Mouse (Mus musculus): Measurements from ENCODE around the gene Trim3. TPM values are rescaled to one million over a fixed set of nuclear protein-coding genes. Genes with fewer than 3 reads are reported as not detected.
A peak's percentile ranks its signal among the peaks of the same experiment; 100 is the strongest.

Trim3 gene
- polyA plus RNA-seq, 1 experiment from 2014 or later: 112 TPM

DNA sequence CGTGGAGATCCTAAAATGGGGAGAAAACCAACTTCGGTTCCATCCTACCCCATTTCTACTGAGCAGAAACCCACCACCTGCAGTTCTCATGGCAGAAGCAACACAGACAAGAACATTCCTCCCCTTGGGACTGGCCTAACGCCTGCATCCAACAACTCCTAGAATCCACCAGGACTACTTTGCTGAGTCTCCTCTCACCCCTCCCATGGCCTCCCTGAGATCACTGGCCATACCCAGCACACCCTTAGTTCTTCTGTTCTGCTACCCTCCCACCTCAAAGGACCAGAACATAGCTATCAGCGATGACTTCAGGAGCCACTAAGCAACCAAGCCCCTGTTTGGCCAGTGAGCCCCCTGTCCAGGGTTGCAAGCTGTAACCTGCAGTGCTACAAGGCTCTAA is 62.6 kb downstream of the Trim3 start:
- Histone ChIP-seq H3K27ac (replicated peaks) (peak overlapping the region; percentile 88), H3K36me3 (peaks cover 36% of the 10 kb centered on the region), H3K4me2 (peak overlapping the region; percentile 58), H3K4me3 (peak overlapping the region; percentile 30; the same call in 1 of the 2 replicates), H3K4me1 (replicated peaks) (peaks cover 66% of the 10 kb centered on the region), H3K27me3 (no peaks in the 10 kb centered on the region), H3K9ac (no peak overlapping the region), H3K9me3 (no peaks in the 10 kb centered on the region)
- no peak for ATAC-seq (ENCODE audit: low FRiP score, low read depth)
- whole genome bisulfite sequencing: 74% methylated on average over 4 of the region's 4 CpGs

DNA sequence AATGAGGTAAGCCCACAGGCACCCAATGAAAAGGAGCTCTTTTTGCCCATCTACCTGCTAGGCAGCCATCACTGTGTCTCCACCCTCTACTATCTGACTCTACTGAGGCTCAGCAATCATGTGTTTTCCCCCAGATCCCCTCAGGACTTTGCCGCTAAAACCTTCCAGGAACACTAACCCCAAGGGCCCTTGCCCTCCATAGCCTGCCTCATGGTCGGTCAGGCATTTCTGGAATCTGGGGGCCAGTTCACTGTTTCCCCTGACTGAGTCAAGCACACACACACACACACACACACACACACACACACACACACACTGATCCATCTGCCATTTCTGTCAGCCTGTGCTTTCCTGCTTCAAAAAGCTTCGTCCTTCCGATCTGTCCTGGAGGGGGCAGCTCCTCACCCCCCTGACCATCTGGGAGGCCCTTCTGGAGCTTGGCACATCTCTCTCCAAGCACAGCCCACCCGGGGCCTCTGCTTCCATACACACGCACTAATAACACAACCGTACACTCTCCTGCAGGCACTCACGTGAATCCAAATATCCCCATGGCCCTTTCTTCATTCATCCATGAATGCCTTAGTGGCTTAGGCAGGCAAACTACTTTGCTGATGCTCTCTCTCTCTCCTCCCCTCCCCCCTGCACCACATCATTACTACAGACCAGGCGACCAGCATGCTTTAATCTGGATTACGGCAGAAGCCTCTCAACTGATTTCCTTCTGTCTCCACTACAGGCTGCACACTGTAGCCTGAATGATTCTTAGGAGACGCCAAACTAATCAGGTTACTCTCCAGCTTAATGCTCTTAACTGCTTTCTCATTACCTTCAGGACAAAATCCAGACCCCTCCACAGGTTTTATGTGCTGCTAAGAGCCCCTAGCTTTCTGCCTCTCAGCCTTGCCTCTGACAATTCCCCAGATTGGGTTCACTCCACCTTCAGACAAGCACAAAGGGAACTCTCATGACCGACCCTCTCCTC is 63.6 kb downstream of the Trim3 start:
- peak; percentile 60 for ATAC-seq (ENCODE audit: low FRiP score, low read depth)
- Histone ChIP-seq H3K4me2 (peak overlapping the region; percentile 58), H3K9me3 (no peaks in the 10 kb centered on the region), H3K4me3 (peak overlapping the region; percentile 30), H3K9ac (peak overlapping the region; percentile 35), H3K4me1 (replicated peaks) (peaks cover 59% of the 10 kb centered on the region), H3K27me3 (no peaks in the 10 kb centered on the region), H3K27ac (replicated peaks) (peak overlapping the region; percentile 88), H3K36me3 (peaks cover 42% of the 10 kb centered on the region)
- WGBS: 11% methylated on average over 12 of the region's 12 CpGs

DNA sequence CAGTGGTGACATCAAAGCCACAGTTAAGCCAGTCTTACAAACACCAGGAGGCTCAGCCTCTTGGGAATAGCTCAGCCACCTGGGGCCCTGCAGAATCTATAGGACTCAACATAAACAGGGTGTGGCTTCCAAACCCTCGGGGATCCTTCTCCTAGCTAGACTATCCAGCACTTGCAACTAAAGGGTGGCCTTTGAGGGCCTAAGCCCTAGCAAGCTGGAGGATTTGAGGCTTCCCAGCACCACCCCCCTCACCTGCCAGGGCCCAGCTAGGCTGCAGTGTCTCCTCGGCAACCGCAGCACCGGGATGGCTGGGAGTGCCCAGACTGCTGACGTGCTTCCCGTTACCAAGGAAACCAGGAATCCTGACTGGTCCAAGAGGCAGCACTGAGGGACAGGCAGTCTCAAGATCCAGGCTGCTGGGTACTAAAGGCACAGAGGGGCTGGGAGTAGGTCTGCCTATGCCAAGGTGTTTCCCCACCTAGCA is 64.3 kb downstream of the Trim3 start:
- peaks cover 48% of the 10 kb centered on the region for H3K36me3 ChIP-seq
- no peaks in the 10 kb centered on the region for H3K27me3 ChIP-seq
- peak overlapping the region; percentile 37; the same call in 1 of the 2 replicates for H3K9ac ChIP-seq
- ATAC-seq (ENCODE audit: low FRiP score, low read depth): peak; percentile 90
- 2% methylated on average over 6 of the region's 6 CpGs for WGBS
- H3K4me2 ChIP-seq: peak overlapping the region; percentile 58
- no peaks in the 10 kb centered on the region for H3K9me3 ChIP-seq
- peak overlapping the region; percentile 88 for H3K27ac ChIP-seq (replicated peaks)
- H3K4me1 ChIP-seq (replicated peaks): peaks cover 57% of the 10 kb centered on the region
- H3K4me3 ChIP-seq: peak overlapping the region; percentile 30

DNA sequence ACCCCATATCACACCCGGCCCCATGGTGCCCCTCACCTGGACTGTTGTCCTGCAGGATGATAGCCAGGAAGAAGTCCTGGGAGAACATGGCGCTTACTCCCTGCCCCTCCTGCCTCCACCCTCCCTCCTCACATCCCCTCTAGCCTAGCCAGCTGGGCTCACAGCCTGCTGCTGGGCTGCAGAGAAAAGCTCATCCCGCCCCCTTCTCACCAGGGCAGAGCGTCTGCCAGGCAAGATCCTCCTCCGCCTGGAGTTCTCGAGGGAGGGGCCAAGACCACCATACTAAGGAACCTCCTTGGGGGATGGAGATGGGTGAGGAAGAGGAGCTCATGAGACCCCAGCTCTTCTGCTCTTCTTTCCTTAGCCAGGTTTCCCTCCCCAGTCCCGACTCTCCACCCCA is 64.8 kb downstream of the Trim3 start:
- Histone ChIP-seq H3K9ac (peak overlapping the region; percentile 37; the same call in 1 of the 2 replicates), H3K4me3 (peak overlapping the region; percentile 30), H3K27me3 (no peaks in the 10 kb centered on the region), H3K4me2 (peak overlapping the region; percentile 58), H3K27ac (replicated peaks) (peak overlapping the region; percentile 88), H3K9me3 (no peaks in the 10 kb centered on the region), H3K4me1 (replicated peaks) (peaks cover 52% of the 10 kb centered on the region), H3K36me3 (peaks cover 48% of the 10 kb centered on the region)
- 4% methylated on average over 7 of the region's 7 CpGs for WGBS
- ATAC-seq (ENCODE audit: low FRiP score, low read depth): peak; percentile 62

DNA sequence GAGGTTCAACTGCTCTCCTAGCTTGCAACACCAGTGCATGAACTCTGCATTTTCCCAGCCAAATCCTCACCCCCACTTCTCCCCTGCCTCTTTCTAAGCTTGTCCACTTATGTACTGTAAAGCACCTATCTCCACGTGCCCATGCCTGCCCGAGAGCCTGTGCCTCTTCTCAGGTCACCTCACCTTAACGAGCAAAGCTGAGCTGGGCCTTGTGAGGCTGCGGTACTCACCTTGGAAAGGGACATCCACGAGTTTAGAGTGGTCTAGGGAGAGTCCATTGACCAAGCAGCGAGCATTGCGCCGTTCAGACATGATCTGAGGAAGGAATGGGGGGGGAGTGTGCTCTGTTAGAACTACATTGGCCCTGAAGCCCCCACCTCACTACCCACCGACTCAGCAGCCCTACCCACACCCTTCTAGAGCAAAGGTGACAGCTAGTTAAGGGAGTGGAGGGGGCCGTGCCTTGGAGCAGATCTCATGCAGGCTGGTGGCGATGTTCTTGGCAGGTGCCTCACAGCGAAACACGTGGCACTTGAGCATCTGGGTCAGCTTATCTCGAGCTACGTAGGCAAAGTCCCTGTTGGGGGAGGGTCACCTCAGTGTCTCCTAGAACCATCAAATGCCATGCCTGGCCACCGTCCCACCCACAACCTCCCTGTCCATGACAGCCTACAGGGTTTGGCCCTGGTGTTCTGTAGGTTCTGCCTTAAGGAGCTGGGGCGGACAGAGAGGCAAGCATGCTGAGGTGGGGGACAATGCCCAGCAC is 68.1 kb downstream of the Trim3 start:
- WGBS: 87% methylated on average over 17 of the region's 17 CpGs
- Histone ChIP-seq H3K27me3 (no peaks in the 10 kb centered on the region), H3K4me2 (no peak overlapping the region), H3K9me3 (no peaks in the 10 kb centered on the region), H3K9ac (no peak overlapping the region), H3K27ac (replicated peaks) (no peak overlapping the region), H3K36me3 (peaks cover 62% of the 10 kb centered on the region), H3K4me3 (no peak overlapping the region), H3K4me1 (replicated peaks) (peaks cover 26% of the 10 kb centered on the region)
- ATAC-seq (ENCODE audit: low FRiP score, low read depth): no peak

DNA sequence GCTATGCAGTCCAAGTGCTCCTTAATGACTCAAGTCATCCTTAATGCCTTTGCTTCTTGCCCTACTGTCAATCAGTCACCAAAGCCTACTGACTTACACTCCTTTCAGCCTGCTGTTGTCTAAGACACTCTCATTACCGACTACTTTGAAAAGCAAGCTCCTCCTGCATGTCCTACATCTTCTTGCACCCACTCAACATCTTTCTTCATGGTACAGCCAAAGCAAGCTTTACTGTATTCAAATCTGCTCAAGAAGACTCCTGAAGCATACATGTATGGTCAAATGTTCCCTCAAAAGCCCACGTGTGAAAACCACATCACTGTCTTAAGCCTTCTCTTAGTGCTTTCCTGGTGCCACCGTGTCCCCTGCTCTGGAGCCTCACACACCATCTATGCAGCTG is 70.0 kb downstream of the Trim3 start:
- Histone ChIP-seq H3K4me1 (replicated peaks) (peaks cover 7% of the 10 kb centered on the region), H3K9ac (no peak overlapping the region), H3K27ac (replicated peaks) (no peak overlapping the region), H3K9me3 (no peaks in the 10 kb centered on the region), H3K4me2 (no peak overlapping the region), H3K4me3 (no peak overlapping the region), H3K36me3 (peaks cover 81% of the 10 kb centered on the region), H3K27me3 (no peaks in the 10 kb centered on the region)
- no peak for ATAC-seq (ENCODE audit: low FRiP score, low read depth)
- WGBS: 91% methylated on average over 3 of the region's 3 CpGs

DNA sequence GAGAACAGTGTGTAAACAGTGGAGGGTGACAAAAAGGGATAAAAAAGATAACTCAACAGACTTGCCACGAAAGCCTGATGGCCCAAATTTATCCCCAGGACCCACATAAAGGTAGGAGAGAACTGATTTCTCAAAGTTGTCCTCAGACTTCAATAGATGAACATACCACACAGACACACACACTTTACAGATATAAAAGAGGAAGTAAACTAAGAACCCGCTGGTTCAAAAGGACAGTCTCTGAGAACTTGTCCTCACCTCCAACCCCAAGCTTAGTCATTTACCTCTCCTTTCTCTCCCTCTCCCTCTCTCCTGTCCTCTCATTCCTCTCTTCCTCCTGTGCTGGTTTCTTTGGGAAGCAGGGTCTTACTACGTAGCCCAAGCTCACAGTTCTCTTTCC is 71.1 kb downstream of the Trim3 start:
- no peaks in the 10 kb centered on the region for H3K9me3 ChIP-seq
- WGBS: 94% methylated on average over 3 of the region's 3 CpGs
- no peak overlapping the region for H3K4me2 ChIP-seq
- H3K4me1 ChIP-seq (replicated peaks): 0 out of 2 replicates have a peak, but pooled peaks cover 3% of the 10 kb centered on the region
- no peak overlapping the region for H3K4me3 ChIP-seq
- H3K9ac ChIP-seq: no peak overlapping the region
- H3K27ac ChIP-seq (replicated peaks): no peak overlapping the region
- no peak for ATAC-seq (ENCODE audit: low FRiP score, low read depth)
- no peaks in the 10 kb centered on the region for H3K27me3 ChIP-seq
- peaks cover 89% of the 10 kb centered on the region for H3K36me3 ChIP-seq

DNA sequence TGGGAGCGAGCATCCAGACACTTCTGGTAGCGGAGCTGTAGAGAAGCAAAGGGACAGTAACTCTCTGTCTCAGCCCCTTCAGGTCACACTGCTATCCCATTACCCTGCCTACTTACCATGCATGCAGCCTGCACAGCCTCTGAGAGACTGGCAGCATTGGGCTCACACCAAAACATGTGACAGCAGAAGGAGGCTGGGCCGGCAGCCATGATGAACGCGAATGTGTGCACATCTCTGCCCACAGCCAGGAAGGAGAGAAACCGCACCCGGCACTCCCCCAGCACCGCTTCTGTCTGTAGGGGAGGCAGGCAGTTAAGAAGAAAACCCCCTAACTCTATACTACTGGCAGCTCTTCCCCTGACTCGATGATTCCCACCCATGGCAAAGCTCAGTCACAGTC is 74.4 kb downstream of the Trim3 start:
- no peak for ATAC-seq (ENCODE audit: low FRiP score, low read depth)
- no peaks in the 10 kb centered on the region for H3K27me3 ChIP-seq

DNA sequence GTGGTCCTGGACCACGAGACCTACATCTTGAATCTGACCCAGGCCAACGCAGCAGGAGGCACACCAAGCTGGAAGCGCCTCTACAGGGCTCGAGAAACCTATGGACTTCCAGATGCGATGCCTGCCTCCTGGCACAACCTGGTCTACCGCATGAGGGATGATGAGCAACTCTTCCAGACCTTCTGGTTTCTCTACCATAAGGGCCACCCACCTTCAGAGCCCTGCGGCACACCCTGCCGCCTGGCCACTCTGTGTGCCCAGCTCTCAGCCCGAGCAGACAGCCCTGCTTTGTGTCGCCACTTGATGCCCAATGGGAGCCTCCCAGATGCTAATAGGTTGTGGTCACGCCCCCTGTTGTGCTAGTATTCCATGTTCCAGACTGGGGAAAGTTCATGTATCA is 75.7 kb downstream of the Trim3 start:
- no peak overlapping the region for H3K4me3 ChIP-seq
- H3K9ac ChIP-seq: no peak overlapping the region
- H3K4me2 ChIP-seq: no peak overlapping the region
- H3K4me1 ChIP-seq (replicated peaks): peaks cover 33% of the 10 kb centered on the region
- peaks cover 50% of the 10 kb centered on the region for H3K36me3 ChIP-seq
- H3K9me3 ChIP-seq: no peaks in the 10 kb centered on the region
- H3K27ac ChIP-seq (replicated peaks): no peak overlapping the region
- no peaks in the 10 kb centered on the region for H3K27me3 ChIP-seq
- ATAC-seq (ENCODE audit: low FRiP score, low read depth): no peak
- WGBS: 79% methylated on average over 11 of the region's 11 CpGs

More for the DNA sequence above, 74.4 kb downstream of the Trim3 start:
- H3K4me2 ChIP-seq: no peak overlapping the region
- H3K9ac ChIP-seq: no peak overlapping the region
- no peaks in the 10 kb centered on the region for H3K9me3 ChIP-seq
- H3K4me1 ChIP-seq (replicated peaks): peaks cover 26% of the 10 kb centered on the region
- 93% methylated on average over 9 of the region's 9 CpGs for WGBS
- H3K27ac ChIP-seq (replicated peaks): no peak overlapping the region
- no peak overlapping the region for H3K4me3 ChIP-seq
- peaks cover 61% of the 10 kb centered on the region for H3K36me3 ChIP-seq

DNA sequence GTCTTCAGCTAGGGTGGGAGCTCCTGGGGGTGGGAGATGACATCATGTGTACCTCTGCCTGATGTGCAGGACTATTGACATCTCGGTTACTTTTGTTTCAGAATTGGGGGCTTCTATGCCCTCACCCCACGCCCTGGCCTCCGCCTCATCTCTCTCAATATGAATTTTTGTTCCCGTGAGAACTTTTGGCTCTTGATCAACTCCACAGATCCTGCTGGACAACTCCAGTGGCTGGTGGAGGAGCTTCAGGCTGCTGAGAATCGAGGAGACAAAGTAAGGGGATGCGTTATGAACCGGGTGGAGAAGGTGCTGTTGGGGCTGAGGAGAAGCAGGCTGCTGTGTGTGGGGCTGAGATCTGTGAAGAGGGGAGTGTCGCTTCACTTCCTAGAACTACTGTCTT is 77.0 kb downstream of the Trim3 start:
- peaks cover 33% of the 10 kb centered on the region for H3K4me1 ChIP-seq (replicated peaks)
- H3K9me3 ChIP-seq: no peaks in the 10 kb centered on the region
- no peak overlapping the region for H3K9ac ChIP-seq
- H3K4me2 ChIP-seq: peak overlapping the region; percentile 78; the same call in 1 of the 2 replicates
- 84% methylated on average over 8 of the region's 8 CpGs for WGBS
- H3K27ac ChIP-seq (replicated peaks): no peak overlapping the region
- no peak overlapping the region for H3K4me3 ChIP-seq
- no peaks in the 10 kb centered on the region for H3K27me3 ChIP-seq
- peaks cover 40% of the 10 kb centered on the region for H3K36me3 ChIP-seq
- ATAC-seq (ENCODE audit: low FRiP score, low read depth): no peak

DNA sequence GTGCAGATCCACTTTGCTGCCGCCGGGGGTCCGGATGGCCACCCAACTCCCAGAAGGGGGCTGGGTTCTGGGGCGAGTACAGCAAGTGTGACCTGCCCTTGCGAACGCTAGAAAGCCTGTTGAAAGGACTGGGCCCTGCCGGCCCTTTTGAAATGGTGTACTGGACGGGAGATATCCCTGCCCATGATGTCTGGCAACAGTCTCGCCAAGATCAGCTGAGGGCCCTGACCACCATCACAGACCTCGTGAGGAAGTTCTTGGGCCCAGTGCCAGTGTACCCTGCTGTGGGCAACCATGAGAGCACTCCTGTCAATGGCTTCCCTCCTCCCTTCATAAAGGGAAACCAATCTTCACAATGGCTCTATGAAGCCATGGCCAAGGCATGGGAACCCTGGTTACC is 77.8 kb downstream of the Trim3 start:
- no peak for ATAC-seq (ENCODE audit: low FRiP score, low read depth)
- H3K4me3 ChIP-seq: peak overlapping the region; percentile 70

More for the DNA sequence above, 77.8 kb downstream of the Trim3 start:
- Histone ChIP-seq H3K27ac (replicated peaks) (no peak overlapping the region), H3K9ac (0 out of 2 replicates have a peak overlapping the region, but pooled peaks have one; percentile 20), H3K36me3 (peaks cover 34% of the 10 kb centered on the region), H3K27me3 (no peaks in the 10 kb centered on the region), H3K4me2 (peak overlapping the region; percentile 78), H3K9me3 (no peaks in the 10 kb centered on the region), H3K4me1 (replicated peaks) (peaks cover 33% of the 10 kb centered on the region)
- WGBS: 83% methylated on average over 10 of the region's 10 CpGs
